Mouse (Mus musculus) cerebellum, adult 2 months (tissue): ENCODE results near the gene Pmm2.

Experiments
- CTCF ChIP-seq: fragments of 200-500 bp; IDR thresholded peaks from 2 replicates; pipeline ENCODE4 v1.5.1; 2011; ENCODE audit warnings: low read depth, mild to moderate bottlenecking, control low read depth, low read length, moderate library complexity, borderline replicate concordance; ENCODE audit not compliant: insufficient read depth
- POLR2A ChIP-seq: fragments of 200-500 bp; IDR thresholded peaks from 2 replicates; pipeline ENCODE4 v1.6.1; 2011; ENCODE audit warnings: low read length, control low read depth, borderline replicate concordance; ENCODE audit not compliant: insufficient read depth

DNA sequence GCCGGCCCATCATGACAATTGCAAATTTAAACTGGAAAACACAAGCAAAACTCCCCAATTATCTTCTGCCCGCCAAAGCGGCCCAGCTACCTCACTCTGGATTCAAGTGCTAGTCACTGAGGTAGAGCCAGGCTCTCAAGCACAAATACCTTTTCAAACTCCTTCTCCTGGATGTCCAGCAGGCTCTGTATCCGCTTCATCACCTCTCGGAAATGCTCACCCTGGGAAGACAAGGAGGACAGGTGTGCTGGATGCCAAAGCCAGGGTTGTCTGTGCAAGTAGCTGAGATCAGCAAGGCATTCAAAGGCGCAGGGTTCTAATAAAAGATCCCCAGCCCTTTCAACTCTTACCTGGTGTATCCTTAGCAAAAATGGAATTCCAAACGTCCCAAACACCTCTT is 53.7 kb downstream of the Pmm2 start:
- TF ChIP-seq CTCF (no peak), POLR2A (no peak)
